Mouse (Mus musculus) heart, postnatal 4 days (tissue): ENCODE measurements around the gene Tgfbr3. TPM values are rescaled to one million over a fixed set of nuclear protein-coding genes. Genes with fewer than 3 reads are reported as not detected.

Source experiments
- DNase-seq: peaks from one replicate; pipeline ENCODE4 v3.0.0; 2021
- total RNA-seq, 2 experiments: library from RNA; stranded (reverse); gene quantifications; 2 replicates each; pipeline ENCODE4 v1.2.3; 2021

The Tgfbr3 gene
- total RNA-seq, 2 experiments from 2014 or later, result 28.5 to 28.9 TPM

GRCm38 (mm10) chr5:107106139-107106538 is 183.3 kb downstream of the Tgfbr3 start:
- DNase-seq, result no peak

DNA sequence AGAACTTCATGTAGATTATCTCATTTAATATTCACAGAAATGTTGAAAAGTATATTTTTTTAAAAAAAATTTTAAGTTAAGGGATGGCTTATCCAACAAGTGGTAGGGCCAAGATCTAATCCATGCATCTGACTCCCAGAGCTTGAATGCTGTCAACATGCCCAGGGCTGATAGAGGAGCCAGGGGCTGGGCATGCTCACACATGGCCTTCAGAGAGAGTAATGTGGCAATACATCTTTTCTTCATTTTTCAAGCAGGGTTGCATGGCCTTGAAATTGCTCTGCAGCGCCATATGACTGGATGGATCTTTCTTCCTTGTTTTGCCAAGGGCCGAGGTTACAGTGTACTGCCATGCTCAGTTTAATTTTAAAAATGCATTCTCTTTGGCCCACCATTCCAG is 185.8 kb downstream of the Tgfbr3 start:
- no peak for DNase-seq

- no peak for DNase-seq
Measured at GRCm38 (mm10) chr5:107102916-107103315, 186.5 kb downstream of the Tgfbr3 start.

GRCm38 (mm10) chr5:107101684-107102083 is 187.7 kb downstream of the Tgfbr3 start:
- no peak for DNase-seq

DNA sequence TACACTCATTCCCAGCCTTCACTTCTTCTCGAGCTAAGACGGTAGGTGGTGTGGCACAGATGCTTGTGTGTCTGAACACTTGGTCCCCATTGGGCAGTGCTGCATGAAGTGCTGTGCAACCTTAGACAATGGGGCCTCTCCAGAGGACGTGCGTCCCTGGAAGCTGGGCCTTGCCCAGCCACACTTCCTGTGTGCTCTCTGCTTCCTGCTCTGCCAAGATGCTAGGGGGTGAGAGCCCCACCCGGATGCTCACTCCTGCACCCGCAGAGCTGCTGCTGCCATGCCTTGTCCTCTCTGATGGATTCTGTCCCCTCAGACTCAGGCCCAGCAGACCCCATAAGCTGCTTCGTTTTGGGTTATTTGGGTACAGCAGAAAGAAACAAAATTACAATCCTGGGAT is 188.3 kb downstream of the Tgfbr3 start:
- no peak for DNase-seq

GRCm38 (mm10) chr5:107099634-107100033 is 189.8 kb downstream of the Tgfbr3 start:
- no peak for DNase-seq

GRCm38 (mm10) chr5:107099076-107099475 is 190.4 kb downstream of the Tgfbr3 start:
- peak; percentile 62 for DNase-seq

DNA sequence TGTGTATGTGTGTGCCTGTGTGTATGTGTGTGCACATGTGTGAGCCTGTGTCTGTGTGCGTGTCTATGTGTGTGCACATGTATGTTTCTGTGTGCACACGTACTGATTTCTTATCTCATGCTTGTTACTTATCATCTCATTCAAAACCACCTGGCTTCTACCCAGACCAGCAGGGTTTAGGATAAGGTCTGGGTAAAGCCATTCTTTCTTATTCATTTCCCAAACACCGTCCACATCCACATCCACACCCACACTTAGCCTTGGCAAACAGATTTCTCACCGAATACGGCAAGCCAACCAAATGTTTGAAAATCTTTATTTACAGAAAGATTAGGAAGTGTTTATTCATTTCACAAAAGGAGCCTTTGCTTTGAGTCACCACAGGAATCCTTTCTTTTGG is 191.4 kb downstream of the Tgfbr3 start:
- no peak for DNase-seq

DNA sequence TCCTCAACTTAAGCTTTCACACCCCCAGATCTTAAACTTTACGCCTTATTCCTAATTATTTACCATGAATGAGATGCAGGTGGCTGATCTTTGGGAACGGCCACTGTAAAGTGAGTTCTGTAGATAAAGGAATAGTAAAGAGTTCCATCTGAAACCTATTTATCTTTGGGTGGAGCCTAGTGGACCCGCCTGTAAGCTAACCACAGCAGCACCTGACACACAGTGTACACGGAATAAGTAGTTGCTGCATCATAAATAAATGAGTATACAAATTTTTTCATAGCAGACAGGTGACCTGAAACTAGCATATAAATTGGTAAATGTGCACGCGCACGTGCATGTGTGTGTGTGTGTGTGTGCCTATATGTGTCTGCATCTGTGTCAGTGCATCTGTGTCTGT is 192.1 kb downstream of the Tgfbr3 start:
- no peak for DNase-seq

GRCm38 (mm10) chr5:107094233-107094632 is 195.2 kb downstream of the Tgfbr3 start:
- DNase-seq, result no peak

DNA sequence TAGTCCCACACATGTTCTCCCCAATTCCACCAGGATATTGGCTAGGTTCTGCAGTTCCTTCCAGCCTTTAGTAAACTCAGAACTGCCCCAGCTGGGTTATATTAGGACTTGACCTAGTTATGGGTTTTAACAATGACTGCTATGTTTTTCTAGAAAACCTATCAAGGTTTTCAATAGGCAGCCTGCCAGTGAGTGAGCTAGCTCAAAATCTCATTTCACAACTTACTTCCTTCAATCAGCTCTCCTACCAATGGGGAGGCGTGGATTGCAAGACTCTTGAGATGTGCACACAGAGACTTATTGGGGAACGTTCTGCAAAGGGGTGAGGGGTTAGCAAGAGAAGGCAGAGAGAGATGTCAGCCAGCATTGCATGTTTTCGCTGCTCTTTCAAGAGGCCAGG is 196.2 kb downstream of the Tgfbr3 start:
- DNase-seq, result peak; percentile 18

DNA sequence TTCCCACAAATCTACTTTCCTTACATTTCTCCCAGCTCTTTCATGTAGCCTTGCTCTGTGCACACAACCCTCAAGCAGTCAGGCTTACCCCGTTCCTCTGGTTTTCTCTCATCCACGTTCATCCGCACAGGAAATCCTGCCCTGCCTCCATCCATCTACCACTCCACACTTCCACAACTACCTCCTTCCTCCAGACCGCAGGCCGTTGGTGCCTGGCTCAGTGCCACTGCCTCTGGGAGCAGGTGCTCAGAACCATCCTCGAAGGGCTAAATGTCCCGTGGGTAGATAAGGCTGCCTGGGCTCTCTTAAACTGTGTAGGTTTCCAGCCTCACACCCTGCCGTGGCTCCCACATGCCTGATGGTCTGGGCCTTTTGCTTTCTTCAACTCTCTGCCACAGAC is 197.3 kb downstream of the Tgfbr3 start:
- peak; percentile 27 for DNase-seq

DNA sequence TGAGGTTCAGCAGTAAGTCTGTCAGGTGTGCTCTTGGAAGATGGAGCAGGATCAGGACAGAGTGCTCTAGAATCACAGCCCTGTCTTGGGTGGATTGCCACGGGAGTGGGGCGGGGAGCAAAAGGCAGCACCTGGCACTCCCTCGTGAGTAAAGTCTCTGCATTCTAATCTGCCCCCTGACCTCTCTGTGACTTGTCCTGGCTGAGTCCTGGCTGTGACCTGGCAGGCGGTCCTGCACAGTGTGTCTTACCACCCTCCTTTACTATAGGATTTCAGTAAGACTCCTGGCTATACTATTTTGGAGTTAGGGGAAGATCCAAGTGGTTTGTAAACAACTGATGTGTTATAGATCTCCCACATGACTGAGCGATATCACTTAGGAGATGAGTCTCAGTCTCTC is 199.5 kb downstream of the Tgfbr3 start:
- no peak for DNase-seq

DNA sequence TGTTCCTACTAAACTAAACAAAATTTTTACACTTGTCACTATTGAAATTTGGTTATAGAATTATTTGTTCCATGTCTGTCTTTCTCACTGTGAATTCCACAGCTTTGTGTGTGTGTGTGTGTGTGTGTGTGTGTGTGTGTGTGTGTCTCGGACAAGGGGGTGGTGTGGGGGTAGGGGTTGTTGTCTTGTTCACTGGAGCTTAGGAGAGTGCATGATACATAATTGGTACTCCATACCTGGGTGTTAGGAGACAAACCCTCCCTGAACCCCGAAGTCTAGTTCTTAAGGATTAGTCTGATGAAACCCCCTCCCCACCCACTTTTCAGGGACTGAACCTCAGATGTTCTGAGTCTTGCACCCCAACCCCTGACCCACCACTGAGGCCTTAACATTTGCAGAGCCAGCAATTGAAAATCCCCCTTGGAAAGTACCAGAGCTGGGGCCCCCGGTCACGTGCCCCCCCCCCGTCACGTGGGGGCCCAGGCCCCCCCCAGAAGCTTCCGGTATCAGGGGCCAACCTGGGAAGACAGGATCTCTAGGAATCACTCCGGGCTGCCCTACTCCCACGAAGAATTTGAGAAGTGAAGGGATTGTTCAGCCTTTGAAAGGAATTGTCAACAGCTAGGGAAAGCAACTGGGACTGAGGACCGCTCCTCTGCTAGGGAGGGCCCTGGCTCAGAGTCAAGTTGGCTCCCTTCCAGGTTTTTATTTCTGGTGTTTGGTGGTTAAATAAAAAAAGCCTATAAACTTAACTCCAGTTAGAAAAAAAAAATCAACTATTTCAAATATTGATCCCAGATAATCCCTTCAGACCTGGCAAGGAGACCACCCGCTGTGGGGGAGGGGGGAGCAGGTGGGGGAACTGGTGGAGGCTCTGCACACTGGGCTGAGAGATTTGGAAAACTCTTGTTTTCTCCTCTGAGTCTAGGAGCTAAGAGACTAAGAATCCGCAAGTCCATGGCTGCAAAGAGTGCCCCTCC is 201.3 kb downstream of the Tgfbr3 start:
- DNase-seq, result peak; percentile 92

GRCm38 (mm10) chr5:107087291-107087690 is 202.1 kb downstream of the Tgfbr3 start:
- peak; percentile 65 for DNase-seq

DNA sequence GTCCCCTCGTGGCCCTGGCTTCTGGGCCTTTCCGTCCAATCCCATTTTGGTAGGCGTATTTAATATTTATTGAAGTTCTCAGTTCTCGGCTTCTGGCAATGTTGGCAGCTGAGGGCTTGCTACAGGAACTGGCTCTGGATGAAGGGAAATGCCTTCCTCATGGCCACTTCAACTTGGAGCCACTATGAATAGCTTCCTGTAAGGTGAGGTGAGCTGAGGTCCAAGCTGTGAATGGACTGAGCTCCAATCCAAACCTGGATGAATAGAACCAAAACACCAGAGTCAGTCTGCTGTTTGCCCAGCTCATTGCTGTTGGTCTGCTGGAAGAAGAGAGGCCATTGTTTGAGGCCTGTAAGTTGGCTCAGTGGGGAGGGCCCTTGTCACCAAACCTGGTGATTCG is 203.3 kb downstream of the Tgfbr3 start:
- DNase-seq, result no peak

- no peak for DNase-seq
Measured at GRCm38 (mm10) chr5:107084431-107084830, 205.0 kb downstream of the Tgfbr3 start.

DNA sequence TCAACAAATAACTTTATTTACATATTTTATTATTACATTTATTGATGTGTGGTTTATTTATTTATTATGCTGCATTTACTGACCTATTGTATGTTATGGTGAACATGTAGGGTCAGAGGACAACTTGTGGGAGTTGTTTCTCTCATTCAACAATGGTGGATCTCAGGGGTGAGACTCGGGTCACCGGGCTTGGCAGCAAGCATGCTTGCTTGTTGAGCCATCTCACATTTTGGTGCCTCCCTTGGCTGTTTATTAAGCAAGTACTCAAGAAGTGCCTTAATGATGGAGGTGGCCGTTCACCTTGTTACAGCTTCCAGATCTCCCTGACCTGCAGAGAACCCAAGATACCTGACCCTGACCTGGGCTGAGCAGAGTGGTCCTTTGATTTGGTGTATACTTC is 207.4 kb downstream of the Tgfbr3 start:
- no peak for DNase-seq

DNA sequence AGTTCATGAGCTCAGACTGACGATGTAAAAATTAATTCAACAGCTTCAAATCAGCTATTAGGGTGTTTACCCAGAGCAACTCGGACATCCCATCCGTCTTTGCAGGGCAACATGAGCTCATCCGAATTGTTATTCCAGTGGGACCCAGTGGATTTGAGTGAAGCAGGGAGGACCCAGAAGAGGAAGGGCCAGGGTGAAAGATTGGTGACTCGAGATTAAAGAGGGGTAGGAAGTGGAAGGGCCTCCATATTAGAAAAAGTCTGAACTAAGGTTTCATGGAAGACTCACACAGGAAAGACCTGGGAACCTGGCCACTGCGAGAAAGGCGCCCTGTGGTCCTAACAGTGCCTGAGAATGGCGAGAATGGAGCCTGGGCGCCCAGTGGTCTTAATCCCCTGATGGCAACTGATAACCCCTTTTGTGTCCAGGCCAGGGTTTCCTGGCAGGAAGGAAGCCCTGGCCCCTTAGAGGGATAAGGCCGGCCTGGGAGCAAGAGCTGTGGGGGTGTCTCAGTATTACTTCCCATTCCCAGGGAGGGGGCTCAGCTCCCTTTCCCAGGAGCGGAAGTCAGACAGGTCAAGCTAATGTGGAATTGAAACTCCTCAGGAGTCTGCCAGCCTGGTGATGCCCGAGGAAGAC is 208.3 kb downstream of the Tgfbr3 start:
- no peak for DNase-seq

DNA sequence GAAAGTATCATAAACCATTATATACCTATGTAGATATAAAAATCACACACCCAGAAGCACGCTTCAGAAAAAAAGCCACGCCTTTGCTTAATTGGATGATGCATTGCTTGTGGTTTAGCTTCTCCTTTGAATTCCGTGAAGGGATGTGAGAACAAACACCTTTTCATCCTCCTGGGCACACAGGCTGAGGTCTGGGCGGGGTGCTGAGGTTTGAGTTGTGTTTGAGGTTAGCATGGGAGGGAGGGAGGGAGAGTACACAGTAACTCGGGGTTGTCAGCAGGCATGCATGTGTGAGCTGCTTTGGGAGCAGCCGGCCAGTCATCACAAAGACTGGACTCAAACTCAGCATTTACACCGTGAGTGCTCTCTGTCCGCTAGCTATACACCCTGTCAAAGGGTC is 209.5 kb downstream of the Tgfbr3 start:
- no peak for DNase-seq

- DNase-seq, result peak; percentile 58
Measured at GRCm38 (mm10) chr5:107079146-107079638, 210.2 kb downstream of the Tgfbr3 start.

GRCm38 (mm10) chr5:107078361-107078760 is 211.1 kb downstream of the Tgfbr3 start:
- DNase-seq, result no peak

DNA sequence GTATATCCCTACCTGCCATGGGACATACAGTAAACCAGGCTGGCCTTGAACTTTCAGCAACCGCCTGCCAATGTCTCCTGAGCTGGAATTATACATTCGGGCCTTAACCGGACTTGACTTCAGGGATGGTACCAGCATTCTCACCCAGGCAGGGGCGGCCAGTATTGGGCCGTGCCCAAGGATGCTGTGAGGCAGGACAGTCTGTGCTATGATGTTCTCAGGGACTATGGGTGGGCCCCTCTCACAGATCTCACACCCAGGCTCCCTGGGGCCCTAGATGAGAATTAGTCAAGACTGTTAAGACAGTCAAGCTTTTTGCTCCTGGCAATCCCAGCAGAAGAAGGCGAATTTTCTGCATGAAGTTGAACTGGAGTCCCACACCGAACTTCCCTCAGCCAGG is 211.5 kb downstream of the Tgfbr3 start:
- DNase-seq, result no peak
